Mouse (Mus musculus) stomach, postnatal 0 days (tissue): ENCODE data around the gene Ptma.

ENCODE experiments used
- CTCF ChIP-seq: IDR thresholded peaks from 2 replicates; pipeline ENCODE4 v1.5.1; 2016; ENCODE audit warnings: antibody characterized with exemption, low read depth, mild to moderate bottlenecking, moderate library complexity
- EP300 ChIP-seq: optimal IDR thresholded peaks from 2 replicates; pipeline ENCODE3; 2016; ENCODE audit warnings: antibody characterized with exemption

GRCm38 (mm10) chr1:86501114-86501532 lies 25.4 kb upstream of the Ptma start:
- TF ChIP-seq CTCF (peak; percentile 77), EP300 (no peak)
